23 mouse cellular contexts compared by ENCODE assay signal in the genomic region with DNA sequence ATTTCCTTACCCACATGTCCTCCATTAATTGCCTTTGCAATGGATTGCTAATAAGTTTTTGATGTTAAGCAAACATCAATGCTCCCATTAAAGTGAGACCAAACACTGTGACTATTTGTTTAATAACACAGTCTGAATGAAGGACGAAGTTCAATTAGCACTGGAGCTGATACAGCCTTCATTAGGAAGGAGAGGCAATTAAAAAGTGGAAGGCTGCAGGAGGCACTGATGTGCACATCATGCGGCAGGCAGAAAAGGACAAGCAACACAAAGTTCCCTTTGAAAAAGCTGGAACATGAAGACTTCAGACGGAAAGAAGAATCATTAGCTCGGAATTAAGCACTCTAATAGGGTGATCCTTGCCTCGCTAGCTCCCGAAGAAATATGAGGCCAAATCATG.
DNase-seq lines count a peak whose midpoint lies in the region; ATAC-seq and TF ChIP-seq lines count a peak whose summit lies in the region.
"Had no signal": no experiment of that assay in that cellular context is flagged by ENCODE, and none has a peak within 500 bp of the region (broad histone marks: within the 10 kb centered on the region; RNA-seq: fewer than 3 reads in every experiment).

No protein-coding gene starts in this region.

- WGBS in midbrain, postnatal 0 days: 72% methylated on average over 6 of the region's 6 CpGs
- WGBS in midbrain, embryonic 10.5 days: 82% methylated on average over 6 of the region's 6 CpGs
- 19% methylated on average over 6 of the region's 6 CpGs for WGBS in forebrain, postnatal 0 days

- peak; percentile 50; the same call in 1 of the 2 replicates for ATAC-seq in frontal cortex, adult (ENCODE audit: low TSS enrichment)
- no peak for ATAC-seq in midbrain, postnatal 0 days (ENCODE audit: low FRiP score)
- peak; percentile 62 for ATAC-seq in forebrain, postnatal 0 days
- ATAC-seq: CD4-positive, CD25-positive, alpha-beta regulatory T cell, adult 4 months had no signal

- no peaks in the 10 kb centered on the region for H3K27me3 ChIP-seq in midbrain, postnatal 0 days (ENCODE audit: insufficient read depth, low read length)
- no peaks in the 10 kb centered on the region for H3K27me3 ChIP-seq in midbrain, embryonic 10.5 days (ENCODE audit: low read depth, poor library complexity, severe bottlenecking)
- H3K27me3 ChIP-seq in forebrain, postnatal 0 days (ENCODE audit: insufficient read depth, low read length): peaks cover 21% of the 10 kb centered on the region
- H3K27me3 ChIP-seq: embryonic facial prominence, embryonic 15.5 days had no signal

- DNase-seq in frontal cortex, postnatal 10 days (ENCODE audit: low spot score in 2 of 2): no peak
- peak; percentile 22 for DNase-seq in midbrain, postnatal 0 days (ENCODE audit: low spot score)
- no peak for DNase-seq in midbrain, embryonic 10.5 days (ENCODE audit: low spot score)
- no peak for DNase-seq in forebrain, postnatal 0 days
- peak; percentile 94 for DNase-seq in retina, postnatal 1 day
- no peak for DNase-seq in lung, postnatal 25 days (ENCODE audit: low spot score)
- no peak for DNase-seq in right cerebral cortex, postnatal 4 days
- DNase-seq: adrenal gland, postnatal 25 days; cerebellum, adult 2 months; cerebellum, postnatal 36 days; heart, postnatal 14 days; kidney, adult 9 months; kidney, postnatal 36 days; layer of hippocampus, adult 9-11 months; left cerebral cortex, postnatal 4 days; liver; lung, postnatal 36 days; spleen, adult 18-20 months had no signal

- no peak overlapping the region for H3K4me2 ChIP-seq in midbrain, postnatal 0 days (ENCODE audit: low read depth, low read length, poor library complexity, severe bottlenecking)
- no peak overlapping the region for H3K4me2 ChIP-seq in forebrain, postnatal 0 days (ENCODE audit: low read depth)
- H3K4me2 ChIP-seq: embryonic facial prominence, embryonic 15.5 days; heart, embryonic 11.5 days had no signal

- no peak overlapping the region for H3K27ac ChIP-seq in midbrain, postnatal 0 days (ENCODE audit: low read depth, low read length)
- H3K27ac ChIP-seq in midbrain, embryonic 10.5 days (replicated peaks): no peak overlapping the region
- no peak overlapping the region for H3K27ac ChIP-seq in forebrain, postnatal 0 days (ENCODE audit: low read depth, low read length)
- H3K27ac ChIP-seq: embryonic facial prominence, embryonic 15.5 days; left cerebral cortex, adult 2 months had no signal

- no peak overlapping the region for H3K4me3 ChIP-seq in midbrain, postnatal 0 days (ENCODE audit: low read depth, low read length)
- H3K4me3 ChIP-seq in midbrain, embryonic 10.5 days: no peak overlapping the region
- no peak overlapping the region for H3K4me3 ChIP-seq in forebrain, postnatal 0 days (ENCODE audit: low read depth, low read length)
- H3K4me3 ChIP-seq: embryonic facial prominence, embryonic 15.5 days; left cerebral cortex, adult 2 months had no signal

- no peaks in the 10 kb centered on the region for H3K36me3 ChIP-seq in midbrain, postnatal 0 days (ENCODE audit: insufficient read depth, low read length)
- H3K36me3 ChIP-seq in midbrain, embryonic 10.5 days: no peaks in the 10 kb centered on the region
- no peaks in the 10 kb centered on the region for H3K36me3 ChIP-seq in forebrain, postnatal 0 days (ENCODE audit: insufficient read depth)
- H3K36me3 ChIP-seq: embryonic facial prominence, embryonic 15.5 days had no signal

- H3K9me3 ChIP-seq in midbrain, postnatal 0 days (ENCODE audit: low read length): no peaks in the 10 kb centered on the region
- H3K9me3 ChIP-seq in midbrain, embryonic 10.5 days (replicated peaks): no peaks in the 10 kb centered on the region
- no peaks in the 10 kb centered on the region for H3K9me3 ChIP-seq in forebrain, postnatal 0 days (ENCODE audit: low read length)
- H3K9me3 ChIP-seq: embryonic facial prominence, embryonic 15.5 days had no signal

- no peak for TF ChIP-seq CTCF in midbrain, postnatal 0 days (IDR thresholded peaks at IDR 0.05)
- TF ChIP-seq CTCF in forebrain, postnatal 0 days (IDR thresholded peaks at IDR 0.05; ENCODE audit: low read depth): no peak

- H3K9ac ChIP-seq in midbrain, postnatal 0 days (replicated peaks; ENCODE audit: low read length, poor library complexity, severe bottlenecking): no peak overlapping the region
- no peak overlapping the region for H3K9ac ChIP-seq in forebrain, postnatal 0 days
- H3K9ac ChIP-seq: embryonic facial prominence, embryonic 15.5 days had no signal

- H3K4me1 ChIP-seq in midbrain, postnatal 0 days (ENCODE audit: insufficient read depth, low read length): no peaks in the 10 kb centered on the region
- no peaks in the 10 kb centered on the region for H3K4me1 ChIP-seq in midbrain, embryonic 10.5 days
- H3K4me1 ChIP-seq in forebrain, postnatal 0 days (ENCODE audit: insufficient read depth): no peaks in the 10 kb centered on the region
- H3K4me1 ChIP-seq: embryonic facial prominence, embryonic 15.5 days had no signal

Comparison
In these comparisons a context has a peak if more than half of its experiments do, and no peak if none do; other contexts are left out.
1. DNase-seq: peak in midbrain, postnatal 0 days (single experiment) and retina, postnatal 1 day (single experiment); none in frontal cortex, postnatal 10 days (0 of 2), midbrain, embryonic 10.5 days (single experiment), forebrain, postnatal 0 days (single experiment), lung, postnatal 25 days (single experiment) and right cerebral cortex, postnatal 4 days (single experiment).